27 mouse cellular contexts compared by ENCODE assay signal in the genomic region with DNA sequence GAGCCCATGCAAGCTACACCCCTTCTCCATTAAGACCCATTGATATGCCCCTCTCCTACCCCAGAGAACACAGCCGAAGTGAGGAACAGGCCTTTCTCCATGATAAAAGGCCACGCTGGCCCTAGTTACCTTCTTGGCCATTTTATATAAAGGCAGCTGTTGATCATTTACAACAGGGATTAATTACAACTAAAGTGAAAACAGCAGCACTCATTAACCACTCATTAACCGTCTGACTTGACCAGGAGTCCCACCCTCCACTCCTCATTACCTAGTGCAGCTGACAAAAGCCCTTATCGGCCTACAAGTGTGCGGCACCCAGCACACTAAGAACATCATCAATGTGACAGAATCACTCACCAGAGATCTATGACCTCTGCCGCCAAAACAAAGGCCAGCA. TPM values are rescaled to one million over a fixed set of nuclear protein-coding genes. Genes with fewer than 3 reads are reported as not detected.
DNase-seq lines count a peak whose midpoint lies in the region; ATAC-seq and TF ChIP-seq lines count a peak whose summit lies in the region.
"Had no signal": no experiment of that assay in that cellular context is flagged by ENCODE, and none has a peak within 500 bp of the region (broad histone marks: within the 10 kb centered on the region; RNA-seq: fewer than 3 reads in every experiment).

No protein-coding gene starts in this region.

- no peak for TF ChIP-seq CTCF in gastrocnemius, adult 2 months (IDR thresholded peaks at IDR 0.05)
- no peak for TF ChIP-seq CTCF in stomach, postnatal 0 days (IDR thresholded peaks at IDR 0.05; ENCODE audit: low read depth)

- no peaks in the 10 kb centered on the region for H3K27me3 ChIP-seq in kidney, embryonic 14.5 days (ENCODE audit: control insufficient read depth, insufficient read depth, low read length)
- H3K27me3 ChIP-seq in stomach, postnatal 0 days (ENCODE audit: control insufficient read depth, insufficient read depth, low read length) = no peaks in the 10 kb centered on the region
- H3K27me3 ChIP-seq: CH12.LX; embryonic facial prominence, embryonic 13.5 days; forebrain, embryonic 13.5 days; heart, embryonic 13.5 days had no signal

- no peak for TF ChIP-seq EP300 in stomach, postnatal 0 days (optimal IDR thresholded peaks at IDR 0.05)

- H3K4me1 ChIP-seq in kidney, embryonic 14.5 days (ENCODE audit: control insufficient read depth, insufficient read depth, low read length) = peaks cover 15% of the 10 kb centered on the region; the same call in 1 of the 2 replicates
- H3K4me1 ChIP-seq in stomach, postnatal 0 days (replicated peaks; ENCODE audit: control insufficient read depth, insufficient read depth) = no peaks in the 10 kb centered on the region; the same call in 1 of the 2 replicates
- H3K4me1 ChIP-seq: forebrain, embryonic 13.5 days had no signal

- peak; percentile 9 for DNase-seq in gastrocnemius, adult 2 months
- no peak for DNase-seq in gastrocnemius, postnatal 25 days
- DNase-seq in kidney, postnatal 14 days = no peak
- peak; percentile 33 for DNase-seq in retina, postnatal 1 day
- no peak for DNase-seq in retina, embryonic 14.5 days (ENCODE audit: low spot score)
- DNase-seq in stomach, postnatal 0 days (ENCODE audit: low spot score) = no peak
- no peak for DNase-seq in left cerebral cortex, postnatal 10 days (ENCODE audit: extremely low spot score in 1 of 2, low spot score in 2 of 2)
- DNase-seq: adrenal gland, adult 2 months; adrenal gland, postnatal 14 days; B cell, adult 2 months; cerebellum, adult 11 months; cerebellum, adult 2 months; cerebellum, adult 9-11 months; cerebellum, postnatal 25 days; gastrocnemius, postnatal 14 days; heart, adult 18-20 months; heart, postnatal 14 days; heart, postnatal 4 days had no signal

- H3K9me3 ChIP-seq in kidney, embryonic 14.5 days (ENCODE audit: control insufficient read depth, low read length) = no peaks in the 10 kb centered on the region
- H3K9me3 ChIP-seq in stomach, postnatal 0 days (ENCODE audit: control insufficient read depth, low read length) = no peaks in the 10 kb centered on the region
- H3K9me3 ChIP-seq: embryonic facial prominence, embryonic 13.5 days; forebrain, embryonic 10.5 days; forebrain, embryonic 13.5 days; heart, embryonic 13.5 days had no signal

- no peak overlapping the region for H3K4me2 ChIP-seq in kidney, embryonic 14.5 days (replicated peaks; ENCODE audit: low read depth, low read length)
- no peak overlapping the region for H3K4me2 ChIP-seq in stomach, postnatal 0 days (replicated peaks; ENCODE audit: low read depth)
- H3K4me2 ChIP-seq: embryonic facial prominence, embryonic 13.5 days; forebrain, embryonic 13.5 days; heart, embryonic 13.5 days; hindbrain, embryonic 14.5 days had no signal

- H3K9ac ChIP-seq in kidney, embryonic 14.5 days (ENCODE audit: low read depth, low read length) = no peak overlapping the region
- no peak overlapping the region for H3K9ac ChIP-seq in stomach, postnatal 0 days (ENCODE audit: low read length)
- H3K9ac ChIP-seq: forebrain, embryonic 13.5 days; hindbrain, embryonic 14.5 days had no signal

- 0 out of 2 replicates have a peak, but pooled peaks have one; percentile 34 for ATAC-seq in kidney, embryonic 14.5 days (ENCODE audit: low FRiP score, low TSS enrichment)
- no peak for ATAC-seq in stomach, postnatal 0 days (ENCODE audit: low FRiP score, low TSS enrichment)
- ATAC-seq: forebrain, embryonic 13.5 days; forebrain, embryonic 16.5 days; hindbrain, postnatal 0 days had no signal

- H3K27ac ChIP-seq in gastrocnemius, adult 2 months = peak overlapping the region; percentile 53
- H3K27ac ChIP-seq in kidney, embryonic 14.5 days (ENCODE audit: low read depth, low read length) = no peak overlapping the region
- peak overlapping the region; percentile 74 for H3K27ac ChIP-seq in stomach, postnatal 0 days (replicated peaks)
- H3K27ac ChIP-seq: forebrain, embryonic 10.5 days; forebrain, embryonic 13.5 days; heart, embryonic 13.5 days; hindbrain, embryonic 14.5 days; hindbrain, postnatal 0 days had no signal

- peaks cover 60% of the 10 kb centered on the region for H3K36me3 ChIP-seq in kidney, embryonic 14.5 days (ENCODE audit: control insufficient read depth, insufficient read depth, low read length)
- peaks cover 28% of the 10 kb centered on the region for H3K36me3 ChIP-seq in stomach, postnatal 0 days (ENCODE audit: control insufficient read depth, insufficient read depth, low read length)

- WGBS in kidney, embryonic 14.5 days = 48% methylated on average over 6 of the region's 6 CpGs
- WGBS in stomach, postnatal 0 days = 75% methylated on average over 6 of the region's 6 CpGs

- intact Hi-C loops in gastrocnemius, adult 2 months (cut with DNase I) = no loop called here
- intact Hi-C loops in left cerebral cortex, postnatal 10 days (cut with DNase I) = no loop called here

- no peak overlapping the region for H3K4me3 ChIP-seq in gastrocnemius, adult 2 months
- H3K4me3 ChIP-seq in kidney, embryonic 14.5 days (ENCODE audit: low read length) = no peak overlapping the region
- H3K4me3 ChIP-seq in stomach, postnatal 0 days (ENCODE audit: low read depth, low read length) = no peak overlapping the region
- H3K4me3 ChIP-seq: embryonic facial prominence, embryonic 13.5 days; forebrain, embryonic 10.5 days; forebrain, embryonic 13.5 days; heart, embryonic 13.5 days had no signal

RNA-seq across cellular contexts. Expression of a gene that starts 20.6 kb away (rescaled TPM):
- under 1 TPM; 0.20 to 0.41 TPM for total RNA-seq in gastrocnemius, adult 2 months (2021)
- under 1 TPM; 0.13 to 0.72 TPM for total RNA-seq in gastrocnemius, postnatal 25 days (2021)
- 0.57 and 0.65 TPM in 2 replicates for polyA plus RNA-seq in kidney, embryonic 14.5 days (2014; fragmentation: Nextera tagmentation; extraction: Ambion mirVana)
- 0.07 and 0.22 TPM in 2 replicates for polyA plus RNA-seq in stomach, postnatal 0 days (2015; fragmentation: Nextera tagmentation; extraction: Ambion mirVana)
- 1 to 10 TPM; 3.6 to 4.6 TPM for total RNA-seq in left cerebral cortex, postnatal 10 days (2021)

RNA-seq across cellular contexts. Expression of a gene that starts 52.9 kb away (rescaled TPM):
- total RNA-seq in gastrocnemius, adult 2 months (2021) = 10 to 100 TPM; 11.0 to 16.8 TPM
- total RNA-seq in gastrocnemius, postnatal 25 days (2021) = 10 to 100 TPM; 10.4 to 12.3 TPM
- 67.4 and 118 TPM in 2 replicates for polyA plus RNA-seq in kidney, embryonic 14.5 days (2014; fragmentation: Nextera tagmentation; extraction: Ambion mirVana)
- polyA plus RNA-seq in stomach, postnatal 0 days (2015; fragmentation: Nextera tagmentation; extraction: Ambion mirVana) = 38.1 and 38.8 TPM in 2 replicates
- 10 to 100 TPM; 63.3 to 64.5 TPM for total RNA-seq in left cerebral cortex, postnatal 10 days (2021)

Comparison
In these comparisons a context has a peak if more than half of its experiments do, and no peak if none do; other contexts are left out.
1. DNase-seq: peak in gastrocnemius, adult 2 months (single experiment) and retina, postnatal 1 day (single experiment); none in gastrocnemius, postnatal 25 days (single experiment), kidney, postnatal 14 days (single experiment), retina, embryonic 14.5 days (single experiment), stomach, postnatal 0 days (single experiment) and left cerebral cortex, postnatal 10 days (0 of 2).